Mouse (Mus musculus) spleen, embryonic (tissue): ENCODE measurements around the gene Ptprg.

Experiments used
- CTCF ChIA-PET: fragments of 350-600 bp; sonication (Branson Sonifier 250); formaldehyde crosslinking; loops from one replicate; lab custom pipeline; 2022; lab: Charles Lee

The Ptprg gene

GRCm38 (mm10) chr14:11682441-11682840 lies 129.1 kb downstream of the Ptprg start:
- CTCF ChIA-PET: no interaction called here

- CTCF ChIA-PET: no interaction called here
These were observed 130.2 kb downstream of the Ptprg start for GRCm38 (mm10) chr14:11683386-11684081.

- CTCF ChIA-PET: no interaction called here
These were observed 130.8 kb downstream of the Ptprg start for GRCm38 (mm10) chr14:11684104-11684503.

GRCm38 (mm10) chr14:11687541-11687940 lies 134.2 kb downstream of the Ptprg start:
- CTCF ChIA-PET: no interaction called here

GRCm38 (mm10) chr14:11688142-11688541 lies 134.8 kb downstream of the Ptprg start:
- CTCF ChIA-PET: no interaction called here

GRCm38 (mm10) chr14:11690066-11690465 lies 136.7 kb downstream of the Ptprg start:
- CTCF ChIA-PET: no interaction called here

- CTCF ChIA-PET: no interaction called here
These were observed 138.2 kb downstream of the Ptprg start for GRCm38 (mm10) chr14:11691531-11691930.

GRCm38 (mm10) chr14:11698880-11699279 lies 145.5 kb downstream of the Ptprg start:
- CTCF ChIA-PET: no interaction called here

- CTCF ChIA-PET: no interaction called here
These were observed 146.3 kb downstream of the Ptprg start for GRCm38 (mm10) chr14:11699654-11700053.

GRCm38 (mm10) chr14:11701516-11702249 lies 148.4 kb downstream of the Ptprg start:
- CTCF ChIA-PET: no interaction called here

- CTCF ChIA-PET: no interaction called here
These were observed 149.6 kb downstream of the Ptprg start for GRCm38 (mm10) chr14:11702770-11703477.

GRCm38 (mm10) chr14:11704871-11705270 lies 151.5 kb downstream of the Ptprg start:
- CTCF ChIA-PET: no interaction called here

- CTCF ChIA-PET: no interaction called here
These were observed 156.0 kb downstream of the Ptprg start for GRCm38 (mm10) chr14:11709352-11709751.

- CTCF ChIA-PET: no interaction called here
These were observed 156.5 kb downstream of the Ptprg start for GRCm38 (mm10) chr14:11709798-11710197.

GRCm38 (mm10) chr14:11710410-11711122 lies 157.2 kb downstream of the Ptprg start:
- CTCF ChIA-PET: no interaction called here

- CTCF ChIA-PET: interaction anchor here (0.6 kb wide), 1 partner anchor 334 kb away, joined by 5 read pairs; no protein-coding TSS in a partner anchor
These were observed 158.8 kb downstream of the Ptprg start for GRCm38 (mm10) chr14:11712146-11712545.

- CTCF ChIA-PET: no interaction called here
These were observed 162.9 kb downstream of the Ptprg start for GRCm38 (mm10) chr14:11716230-11716629.

GRCm38 (mm10) chr14:11718201-11718600 lies 164.9 kb downstream of the Ptprg start:
- CTCF ChIA-PET: no interaction called here

- CTCF ChIA-PET: no interaction called here
These were observed 165.9 kb downstream of the Ptprg start for GRCm38 (mm10) chr14:11719259-11719658.

GRCm38 (mm10) chr14:11722101-11722500 lies 168.8 kb downstream of the Ptprg start:
- CTCF ChIA-PET: no interaction called here

- CTCF ChIA-PET: no interaction called here
These were observed 170.5 kb downstream of the Ptprg start for GRCm38 (mm10) chr14:11723876-11724275.
